Mouse (Mus musculus): Measurements from ENCODE around the gene Gbgt1.

Gbgt1 gene

GRCm38 (mm10) chr2:28498431-28498830 lies 1.7 kb downstream of the Gbgt1 start:
- no peak for DNase-seq (ENCODE audit: low read depth, low spot score)

- no peak for DNase-seq (ENCODE audit: low read depth, low spot score)
Measured at GRCm38 (mm10) chr2:28502987-28503386, 6.3 kb downstream of the Gbgt1 start.

- DNase-seq (ENCODE audit: low read depth, low spot score): no peak
Measured at GRCm38 (mm10) chr2:28504676-28505075, 8.0 kb downstream of the Gbgt1 start.

GRCm38 (mm10) chr2:28505795-28506194 lies 9.1 kb downstream of the Gbgt1 start, which contains the start of gene Gm10134:
Gm10134 (plus strand) TSS chr2:28506095.
- no peak for DNase-seq (ENCODE audit: low read depth, low spot score)

- DNase-seq (ENCODE audit: low read depth, low spot score): peak; percentile 83
Measured at GRCm38 (mm10) chr2:28506291-28506690, 9.6 kb downstream of the Gbgt1 start.

GRCm38 (mm10) chr2:28511600-28511999 lies 14.9 kb downstream of the Gbgt1 start:
- DNase-seq (ENCODE audit: low read depth, low spot score): peak; percentile 40

- DNase-seq (ENCODE audit: low read depth, low spot score): peak; percentile 55
Measured at GRCm38 (mm10) chr2:28512798-28513401, 16.2 kb downstream of the Gbgt1 start, which contains the start of gene Ralgds. Ralgds (plus strand) TSS chr2:28513125.

GRCm38 (mm10) chr2:28513431-28514370 lies 17.0 kb downstream of the Gbgt1 start:
- peak; percentile 56 for DNase-seq (ENCODE audit: low read depth, low spot score)

GRCm38 (mm10) chr2:28514489-28514888 lies 17.8 kb downstream of the Gbgt1 start:
- DNase-seq (ENCODE audit: low read depth, low spot score): peak; percentile 94

GRCm38 (mm10) chr2:28517206-28517909 lies 20.7 kb downstream of the Gbgt1 start:
- DNase-seq (ENCODE audit: low read depth, low spot score): peak; percentile 96

GRCm38 (mm10) chr2:28518231-28518630 lies 21.5 kb downstream of the Gbgt1 start:
- peak; percentile 95 for DNase-seq (ENCODE audit: low read depth, low spot score)

- no peak for DNase-seq (ENCODE audit: low read depth, low spot score)
Measured at GRCm38 (mm10) chr2:28520581-28520980, 23.9 kb downstream of the Gbgt1 start.

GRCm38 (mm10) chr2:28521571-28522151 lies 25.0 kb downstream of the Gbgt1 start:
- no peak for DNase-seq (ENCODE audit: low read depth, low spot score)

- no peak for DNase-seq (ENCODE audit: low read depth, low spot score)
Measured at GRCm38 (mm10) chr2:28522166-28522565, 25.5 kb downstream of the Gbgt1 start.

- DNase-seq (ENCODE audit: low read depth, low spot score): peak; percentile 89
Measured at GRCm38 (mm10) chr2:28523643-28524117, 27.0 kb downstream of the Gbgt1 start.

- DNase-seq (ENCODE audit: low read depth, low spot score): no peak
Measured at GRCm38 (mm10) chr2:28524406-28524805, 27.7 kb downstream of the Gbgt1 start.

- peak; percentile 84 for DNase-seq (ENCODE audit: low read depth, low spot score)
Measured at GRCm38 (mm10) chr2:28525219-28525942, 28.7 kb downstream of the Gbgt1 start.

GRCm38 (mm10) chr2:28525943-28526876 lies 29.5 kb downstream of the Gbgt1 start:
- DNase-seq (ENCODE audit: low read depth, low spot score): peak; percentile 54

Measured in R1 (cell line).